Mouse (Mus musculus) thymus, adult 2 months (tissue): ENCODE data around the gene Rpsa. TPM values are rescaled to one million over a fixed set of nuclear protein-coding genes. Genes with fewer than 3 reads are reported as not detected.
A peak's percentile ranks its signal among the peaks of the same experiment; 100 is the strongest.

ENCODE experiments used
- DNase-seq: peaks from one replicate; pipeline ENCODE4 v3.0.0; 2021
- H3K27ac ChIP-seq: fragments of 200-500 bp; 2 replicates; pipeline ENCODE4 v1.5.1; 2012; ENCODE audit warnings: low read length, control low read depth; ENCODE audit not compliant: control insufficient read depth, insufficient read depth
- H3K27me3 ChIP-seq: fragments of 200-500 bp; 2 replicates; pipeline ENCODE4 v1.6.1; 2012; ENCODE audit warnings: mild to moderate bottlenecking, low read length, moderate library complexity, mixed read lengths; ENCODE audit not compliant: control insufficient read depth, insufficient read depth
- H3K36me3 ChIP-seq: fragments of 200-500 bp; 2 replicates; pipeline ENCODE4 v1.6.1; 2012; ENCODE audit warnings: mild to moderate bottlenecking, low read length, moderate library complexity; ENCODE audit not compliant: control insufficient read depth, insufficient read depth
- H3K4me1 ChIP-seq: fragments of 200-500 bp; replicated peaks from 2 replicates; pipeline ENCODE4 v1.6.1; 2012; ENCODE audit warnings: low read length; ENCODE audit not compliant: control insufficient read depth, insufficient read depth
- H3K4me3 ChIP-seq: fragments of 200-500 bp; 2 replicates; pipeline ENCODE4 v1.5.1; 2012; ENCODE audit warnings: mild to moderate bottlenecking, low read length, control low read depth, moderate library complexity; ENCODE audit not compliant: control insufficient read depth, insufficient read depth
- CTCF ChIP-seq: fragments of 200-500 bp; IDR thresholded peaks from 2 replicates; pipeline ENCODE4 v1.5.1; 2012; ENCODE audit warnings: mild to moderate bottlenecking, control low read depth, low read length, moderate library complexity, borderline replicate concordance; ENCODE audit not compliant: control insufficient read depth, poor library complexity, insufficient read depth; ENCODE audit errors: extremely low read depth
- POLR2A ChIP-seq: fragments of 200-500 bp; IDR thresholded peaks from 2 replicates; pipeline ENCODE4 v1.6.1; 2012; ENCODE audit warnings: mild to moderate bottlenecking, low read length, control low read depth, moderate library complexity; ENCODE audit not compliant: control insufficient read depth, poor library complexity, insufficient read depth; ENCODE audit errors: extremely low read depth
- WGBS: fragments of 180-500 bp; shearing (Covaris S2); methylation state at CpG from one replicate; pipeline ENCODE4 v1.1.7; 2018; 5-methylcytosine and 5-hydroxymethylcytosine counted together
- polyA plus RNA-seq: library from polyadenylated mRNA; depleted of rRNA; stranded (reverse); fragments of >200 nt; gene quantifications from 2 replicates; pipeline ENCODE4 v1.2.3, GENCODE M21; 2012; rRNA removed

Rpsa gene
- polyA plus RNA-seq, result 5,416 and 5,545 TPM in 2 replicates

GRCm38 (mm10) chr9:120127538-120128251, at the start of gene Rpsa:
Gene Rpsa (plus strand): TSS chr9:120127689.
- Histone ChIP-seq H3K27me3 (no peaks in the 10 kb centered on the region), H3K4me3 (peak within 1 kb of the TSS; percentile 86), H3K4me1 (peaks cover 13% of the 10 kb centered on the region), H3K36me3 (peaks cover 45% of the 10 kb centered on the region), H3K27ac (peak within 1 kb of the TSS; percentile 71; the same call in 1 of the 2 replicates)
- TF ChIP-seq POLR2A (peak; percentile 96), CTCF (peak; percentile 21; the same call in 1 of the 2 replicates)
- WGBS, result 0% methylated on average over 72 of the region's 72 CpGs
- peak; percentile 95 for DNase-seq

DNA sequence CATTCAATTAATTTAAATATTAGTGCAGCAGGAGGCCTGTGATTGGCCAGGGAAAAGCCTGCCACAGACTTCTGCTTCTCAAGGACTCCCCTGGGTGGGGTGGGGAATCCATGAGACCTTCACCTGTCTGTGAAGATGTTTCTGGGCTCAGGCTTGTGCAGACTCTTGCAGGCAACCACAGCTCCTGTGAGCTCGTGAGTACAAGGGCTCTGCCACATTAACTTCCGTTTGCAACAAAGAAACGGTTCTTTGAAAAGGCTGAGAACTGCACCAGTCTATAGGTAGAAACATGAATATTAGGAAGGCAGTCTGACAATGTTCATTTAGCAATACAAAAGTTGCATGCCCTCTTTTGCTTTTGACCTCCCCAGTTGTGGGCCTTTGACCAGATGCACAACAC, 49.2 kb upstream of the Rpsa start:
- peak overlapping the region; percentile 32 for H3K27ac ChIP-seq
- H3K27me3 ChIP-seq, result no peaks in the 10 kb centered on the region
- no peaks in the 10 kb centered on the region for H3K36me3 ChIP-seq
- peaks cover 25% of the 10 kb centered on the region for H3K4me1 ChIP-seq
- H3K4me3 ChIP-seq, result no peak overlapping the region
- TF ChIP-seq CTCF, result no peak
- TF ChIP-seq POLR2A, result no peak
- DNase-seq, result no peak
- 29% methylated on average over 3 of the region's 3 CpGs for WGBS

DNA sequence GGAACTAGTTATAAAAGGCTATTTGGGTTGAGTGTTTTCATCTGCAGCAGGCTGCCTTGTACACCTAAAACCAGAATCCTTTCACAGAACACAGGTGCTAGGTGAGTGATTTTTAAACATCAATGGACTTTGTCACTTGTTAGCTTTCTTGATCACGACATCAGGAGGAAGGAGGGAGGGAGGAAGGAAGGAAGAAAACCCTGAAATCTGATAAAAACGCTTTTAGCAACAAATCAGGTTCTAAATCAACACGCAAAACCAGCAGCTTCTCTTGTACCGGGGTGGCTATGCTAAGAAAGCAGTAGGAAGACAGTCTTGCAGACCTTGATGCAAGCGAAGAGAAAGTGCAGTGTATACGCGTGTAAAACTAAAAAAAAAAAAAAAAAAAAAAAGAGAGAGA, 47.6 kb upstream of the Rpsa start:
- H3K4me3 ChIP-seq, result no peak overlapping the region
- H3K36me3 ChIP-seq, result no peaks in the 10 kb centered on the region
- H3K27me3 ChIP-seq, result no peaks in the 10 kb centered on the region
- no peak overlapping the region for H3K27ac ChIP-seq
- DNase-seq, result no peak
- H3K4me1 ChIP-seq, result peaks cover 39% of the 10 kb centered on the region
- TF ChIP-seq POLR2A, result no peak
- no peak for TF ChIP-seq CTCF
- 13% methylated on average over 7 of the region's 7 CpGs for WGBS

- Histone ChIP-seq H3K4me1 (peaks cover 43% of the 10 kb centered on the region), H3K36me3 (no peaks in the 10 kb centered on the region), H3K4me3 (no peak overlapping the region), H3K27ac (peak overlapping the region; percentile 55; the same call in 1 of the 2 replicates), H3K27me3 (no peaks in the 10 kb centered on the region)
- DNase-seq, result no peak
- TF ChIP-seq CTCF (no peak), POLR2A (no peak)
- 89% methylated on average over 8 of the region's 8 CpGs for whole genome bisulfite sequencing
Observed at GRCm38 (mm10) chr9:120080546-120081108, 46.9 kb upstream of the Rpsa start.

DNA sequence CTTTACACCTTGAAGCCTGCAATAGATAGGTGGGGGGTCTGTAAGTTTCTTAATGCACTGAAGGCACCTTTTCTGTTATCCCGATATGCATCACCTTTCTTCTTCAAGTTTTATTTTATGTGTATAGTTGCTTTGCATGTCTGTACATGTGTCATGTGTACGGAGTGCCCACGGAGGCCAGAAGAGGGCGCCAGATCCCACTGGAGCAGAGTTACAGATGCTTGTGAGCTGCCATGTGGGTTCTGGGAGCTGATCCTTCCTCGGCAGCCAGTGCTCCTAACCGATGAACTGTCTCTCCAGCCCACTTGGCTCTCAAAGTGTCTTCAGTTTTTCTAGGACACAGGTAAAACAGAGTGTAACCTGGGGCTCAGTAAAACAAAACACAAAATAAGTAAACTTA, 46.2 kb upstream of the Rpsa start:
- Histone ChIP-seq H3K4me1 (peaks cover 43% of the 10 kb centered on the region), H3K27me3 (no peaks in the 10 kb centered on the region), H3K36me3 (no peaks in the 10 kb centered on the region), H3K27ac (no peak overlapping the region), H3K4me3 (no peak overlapping the region)
- DNase-seq, result no peak
- WGBS, result 85% methylated on average over 6 of the region's 6 CpGs
- TF ChIP-seq CTCF (no peak), POLR2A (no peak)

DNA sequence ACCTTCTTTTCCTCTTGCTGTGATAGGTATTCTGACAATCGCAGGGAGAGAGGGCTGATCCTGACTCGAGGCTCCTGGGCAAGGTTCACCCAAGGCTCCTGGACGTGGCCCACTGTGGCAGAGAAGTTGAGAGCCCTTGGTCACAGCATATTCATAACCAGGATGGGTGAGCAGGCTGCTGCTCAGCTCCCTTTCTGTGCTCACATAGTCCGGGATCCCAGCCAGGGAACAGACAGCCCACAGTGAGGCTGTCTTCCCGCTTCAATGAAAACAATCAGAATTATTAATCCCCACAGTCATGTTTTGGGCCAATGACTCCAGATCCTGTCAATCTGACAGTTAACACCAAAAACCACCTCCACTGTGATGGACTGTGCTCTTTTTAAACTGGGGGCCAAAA, 45.5 kb upstream of the Rpsa start:
- no peak for DNase-seq
- H3K4me3 ChIP-seq, result no peak overlapping the region
- H3K27me3 ChIP-seq, result no peaks in the 10 kb centered on the region
- TF ChIP-seq CTCF (no peak), POLR2A (no peak)
- no peak overlapping the region for H3K27ac ChIP-seq
- no peaks in the 10 kb centered on the region for H3K36me3 ChIP-seq
- 89% methylated on average over 5 of the region's 5 CpGs for WGBS
- peaks cover 43% of the 10 kb centered on the region for H3K4me1 ChIP-seq

DNA sequence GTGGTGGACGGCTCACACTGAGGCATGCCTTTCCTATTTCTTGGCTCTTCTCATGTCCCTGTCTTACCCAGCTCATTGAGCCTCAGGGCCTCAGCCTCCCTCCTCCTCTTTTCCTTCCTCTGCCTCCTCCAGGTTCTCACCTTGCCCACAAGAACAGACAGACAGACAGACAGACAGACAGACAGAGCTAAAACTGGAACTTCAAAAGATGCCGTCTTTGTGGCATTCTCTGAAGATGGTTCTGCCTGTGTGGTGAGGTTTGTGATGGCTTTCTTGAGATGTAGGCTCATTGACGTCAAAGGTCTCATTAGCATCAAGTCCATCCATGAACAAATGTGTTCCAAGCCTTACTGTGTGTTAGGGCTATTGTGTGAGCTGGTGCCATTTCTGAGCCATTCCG, 44.8 kb upstream of the Rpsa start:
- H3K4me3 ChIP-seq, result no peak overlapping the region
- TF ChIP-seq CTCF (no peak), POLR2A (no peak)
- 37% methylated on average over 4 of the region's 4 CpGs for WGBS
- H3K27me3 ChIP-seq, result no peaks in the 10 kb centered on the region
- no peak for DNase-seq
- H3K36me3 ChIP-seq, result no peaks in the 10 kb centered on the region
- H3K27ac ChIP-seq, result no peak overlapping the region
- peaks cover 42% of the 10 kb centered on the region for H3K4me1 ChIP-seq
